Mouse (Mus musculus) WW6 (cell line): ENCODE results near the gene Gm10643.
A peak's percentile ranks its signal among the peaks of the same experiment; 100 is the strongest.

ENCODE experiments used
- DNase-seq: peaks from one replicate; pipeline ENCODE4 v3.0.0-alpha.2; 2013; ENCODE audit warnings: low read depth, low spot score

Gene Gm10643

DNA sequence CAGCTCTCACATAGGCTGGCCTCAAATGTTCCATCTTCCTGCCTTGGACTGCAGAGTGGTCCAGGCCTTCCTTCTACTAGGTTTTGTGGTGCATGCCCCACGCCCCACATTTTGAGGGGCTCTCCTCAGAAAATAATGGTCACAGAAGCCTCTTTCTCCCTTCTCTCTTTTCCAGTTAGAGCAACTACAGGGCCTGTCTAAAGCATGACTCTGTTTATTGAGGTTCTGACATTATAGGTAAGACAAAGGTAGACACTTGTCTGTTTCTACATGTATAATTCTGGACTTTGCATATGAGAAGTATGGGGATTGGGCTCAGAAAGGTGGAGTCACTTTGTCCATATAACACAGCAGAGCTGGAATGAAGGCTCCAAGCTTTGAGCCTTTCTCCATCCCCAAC is at the start of gene Gm10643:
Gm10643 (minus strand) TSS at position 101 of the 400 bp plus-strand sequence.
- DNase-seq = no peak

DNA sequence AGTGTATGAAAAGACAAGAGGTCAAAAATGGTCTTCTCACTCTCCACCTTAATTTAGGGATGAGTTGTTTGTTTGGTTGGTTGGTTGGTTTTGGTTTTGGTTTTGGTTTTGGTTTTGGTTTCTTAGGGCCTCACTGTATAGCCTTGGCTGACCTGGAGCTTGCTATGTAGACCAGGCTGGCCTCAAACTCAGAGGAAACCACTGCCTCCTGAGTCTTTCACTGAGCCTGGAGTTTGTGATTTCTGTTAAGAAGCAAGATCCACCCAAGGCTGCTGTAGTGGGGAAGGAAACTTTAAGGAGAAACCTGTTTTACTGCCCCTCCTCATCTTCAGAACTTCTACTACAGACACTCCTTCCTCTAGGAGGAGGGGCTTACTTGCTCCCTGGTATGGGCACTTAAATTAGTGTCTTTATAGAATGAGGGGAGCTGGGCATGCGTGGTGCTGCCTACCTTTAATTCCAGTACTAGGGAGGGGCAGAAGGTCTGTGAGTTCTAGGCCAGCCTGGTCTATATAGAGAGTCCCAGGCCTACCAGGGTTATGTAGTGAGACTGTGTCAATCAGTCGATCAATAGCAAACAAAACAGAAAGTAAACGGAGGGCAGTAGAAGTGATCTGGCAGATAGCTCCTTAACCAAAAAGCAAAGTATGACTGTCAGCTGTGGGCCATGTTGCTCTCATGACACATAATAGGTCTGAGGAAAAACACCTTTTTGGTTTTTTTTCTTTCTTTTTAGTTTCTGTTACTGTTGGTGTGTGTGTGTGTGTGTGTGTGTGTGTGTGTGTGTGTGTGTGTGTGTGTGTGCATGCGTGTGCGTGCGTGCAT is 41.5 kb upstream of the Gm10643 start:
- DNase-seq = no peak

DNA sequence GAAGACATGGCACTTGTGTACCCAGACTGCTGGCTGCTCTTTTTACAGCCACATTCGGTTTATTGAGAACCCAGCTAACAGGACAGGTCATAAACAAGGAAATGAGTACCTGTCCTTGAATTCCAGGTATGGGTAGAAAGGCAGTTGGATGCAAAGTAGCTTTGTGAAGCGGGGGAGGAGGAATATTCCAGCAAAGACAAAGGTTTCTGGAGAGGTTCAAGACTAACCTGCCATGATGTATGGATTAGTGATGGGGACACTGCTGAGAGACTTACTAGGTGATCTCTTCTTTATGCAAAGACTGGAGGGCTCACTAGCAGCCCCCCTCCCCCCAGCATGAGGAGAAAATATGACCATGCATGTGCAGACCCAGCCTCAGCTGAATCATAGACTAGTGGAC is 40.7 kb upstream of the Gm10643 start:
- no peak for DNase-seq

DNA sequence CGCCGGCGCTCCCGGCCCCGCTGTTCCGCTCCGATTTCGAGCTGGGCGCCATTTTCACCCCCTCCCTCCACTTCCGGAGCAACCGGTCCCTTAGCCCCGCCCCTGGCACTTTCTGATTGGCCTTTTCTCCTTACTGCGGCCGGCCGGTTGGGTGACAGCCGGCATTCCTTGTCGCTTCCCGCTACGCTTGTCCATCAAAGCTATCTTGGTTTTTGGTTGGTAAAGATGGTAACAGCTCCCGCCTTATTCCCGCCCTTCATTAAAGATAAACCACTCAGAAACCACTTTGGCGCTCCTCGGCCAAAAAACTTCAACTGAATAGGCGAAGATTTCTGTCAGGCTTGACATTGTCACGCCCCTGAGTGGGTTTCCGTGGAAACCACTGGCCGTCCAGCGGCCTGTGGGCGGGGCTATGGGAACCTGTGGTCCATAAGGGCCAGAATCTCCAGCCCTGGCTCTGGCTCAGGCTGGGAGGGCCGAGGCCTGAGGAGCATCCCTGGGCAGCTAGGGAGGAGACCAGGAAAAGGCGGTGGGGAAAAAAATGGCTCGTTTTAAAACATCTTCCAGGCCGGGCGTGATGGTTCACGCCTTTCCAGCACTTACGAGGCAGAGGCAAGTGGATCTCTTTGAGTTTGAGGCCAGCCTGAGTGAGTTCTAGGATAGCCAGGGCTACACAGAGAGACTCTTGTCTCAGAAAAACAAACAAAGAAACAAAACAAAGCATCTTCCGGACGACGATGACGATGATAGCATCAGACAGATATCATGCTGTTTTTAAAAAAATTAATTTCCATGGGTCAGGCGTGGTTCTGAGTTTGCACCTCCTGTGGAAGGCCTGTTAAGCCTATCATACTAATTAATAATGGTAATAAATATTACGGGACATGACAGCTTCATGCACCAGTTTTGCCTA is 40.0 kb upstream of the Gm10643 start, which contains the start of gene Dcaf15:
Dcaf15 (minus strand) TSS at position 72 of the 913 bp plus-strand sequence.
- peak; percentile 99 for DNase-seq

DNA sequence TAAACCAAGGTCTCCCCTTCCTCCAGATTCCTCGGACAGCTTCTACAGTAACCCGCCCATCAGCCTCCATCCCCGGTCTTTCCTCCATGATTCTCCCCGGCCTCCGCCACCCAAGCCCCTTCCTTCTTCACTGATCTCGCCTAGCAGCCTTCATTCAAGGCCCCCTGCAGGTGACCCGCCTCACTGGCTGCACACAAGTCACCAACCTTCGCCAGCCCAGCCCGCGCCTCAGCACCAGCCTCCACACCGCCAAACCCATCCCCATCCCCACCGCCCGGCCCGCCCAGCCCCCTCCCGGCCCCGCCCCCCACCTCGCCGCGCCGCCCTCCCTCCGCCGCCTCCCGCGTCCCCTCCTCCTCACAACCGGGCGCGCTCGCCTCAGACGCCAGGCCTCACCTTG is 39.3 kb upstream of the Gm10643 start:
- DNase-seq = peak; percentile 59

DNA sequence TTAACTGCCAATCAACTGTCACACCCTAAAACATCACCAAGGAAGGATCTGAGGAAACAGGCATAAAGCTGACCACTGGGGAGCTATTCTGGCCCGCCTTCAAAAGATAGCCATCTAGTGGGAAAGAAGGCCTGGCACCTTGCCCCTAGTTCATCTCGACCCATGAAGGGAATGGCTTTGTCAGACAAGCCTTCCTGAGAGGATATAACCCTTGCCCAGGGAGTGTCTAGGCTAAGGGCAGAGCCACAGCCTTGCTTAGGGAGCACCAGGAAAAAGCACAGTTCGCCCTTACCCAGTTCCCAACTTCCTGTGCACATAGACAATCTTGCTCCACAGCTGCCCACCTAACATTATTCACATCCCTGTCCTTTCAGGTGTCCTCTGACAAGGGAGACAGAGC is 38.7 kb upstream of the Gm10643 start:
- DNase-seq = no peak

DNA sequence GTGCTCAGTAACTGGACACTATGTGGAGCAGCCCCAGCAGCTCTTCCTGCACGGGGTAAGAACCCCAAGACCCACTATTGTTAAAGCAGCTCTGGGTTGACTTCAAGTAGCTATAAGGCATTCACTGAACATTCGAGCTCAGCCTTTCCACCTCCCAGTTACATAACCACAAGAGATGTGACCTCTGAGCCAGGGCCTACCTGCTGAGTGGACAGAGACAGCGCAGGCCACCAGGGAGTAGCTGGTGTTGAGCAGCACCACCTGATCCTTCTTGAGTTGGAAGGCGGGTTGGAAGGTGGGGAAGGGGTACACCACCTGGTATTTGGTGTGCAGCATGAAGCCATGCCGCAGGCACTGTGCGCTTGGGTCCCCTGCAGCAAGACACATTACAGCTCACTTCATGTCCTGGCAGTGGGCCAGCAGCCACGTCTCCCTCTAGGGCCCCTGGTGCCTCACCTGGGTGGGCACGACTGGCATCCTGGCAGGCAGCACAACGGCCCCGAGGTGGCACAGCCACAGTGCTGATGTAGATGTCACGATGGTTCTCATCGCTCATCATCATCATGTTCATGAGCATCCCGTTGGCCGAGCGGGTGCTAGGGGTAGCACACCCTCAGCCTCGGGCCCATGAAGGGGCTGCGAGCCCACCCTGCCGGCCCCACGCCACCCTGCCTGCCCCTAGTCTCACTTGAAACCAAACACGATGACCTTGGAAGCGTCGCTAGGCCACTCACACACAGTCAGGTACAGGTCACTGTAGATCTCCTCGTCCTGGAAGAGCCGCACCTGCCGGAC is 36.7 kb upstream of the Gm10643 start:
- no peak for DNase-seq

DNA sequence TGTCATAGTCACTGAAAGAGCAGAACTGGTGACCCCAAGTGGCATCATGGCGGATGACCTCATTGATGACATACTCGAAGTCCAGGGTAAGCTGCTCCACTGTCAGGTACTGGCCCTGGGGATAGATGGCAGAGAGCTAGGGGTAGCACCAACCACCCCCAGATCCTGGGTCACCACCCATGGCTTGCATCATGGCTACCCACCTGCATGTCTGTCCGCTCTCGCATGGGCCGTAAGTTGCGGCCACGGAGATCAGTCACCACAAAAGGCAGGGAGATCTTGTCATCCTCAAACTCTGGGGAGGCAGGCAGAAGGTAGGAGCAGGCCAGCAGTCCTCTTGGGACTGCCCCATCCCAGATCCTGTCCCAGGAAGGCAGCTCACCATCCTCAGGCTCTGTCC is 33.4 kb upstream of the Gm10643 start:
- DNase-seq = no peak

DNA sequence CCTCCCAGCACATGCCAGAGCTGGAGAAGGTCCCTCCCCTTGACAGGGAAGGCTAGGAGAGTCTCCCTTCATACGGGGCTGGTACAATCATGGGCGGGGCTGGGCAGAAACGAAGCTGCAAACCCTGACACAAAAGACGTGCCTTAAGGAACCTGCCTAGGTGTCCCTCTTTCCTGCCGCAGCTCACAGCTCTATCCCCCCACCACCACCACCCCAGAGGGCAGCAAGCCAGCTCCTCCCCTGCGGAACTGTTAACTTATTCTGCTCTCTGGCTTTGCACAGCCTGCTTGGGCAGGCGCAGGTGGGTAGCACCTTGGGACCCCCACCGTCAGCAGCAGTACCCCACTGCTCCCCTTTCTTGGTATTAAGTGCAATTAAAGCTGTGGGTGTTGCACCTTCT is 31.1 kb upstream of the Gm10643 start:
- DNase-seq = no peak

DNA sequence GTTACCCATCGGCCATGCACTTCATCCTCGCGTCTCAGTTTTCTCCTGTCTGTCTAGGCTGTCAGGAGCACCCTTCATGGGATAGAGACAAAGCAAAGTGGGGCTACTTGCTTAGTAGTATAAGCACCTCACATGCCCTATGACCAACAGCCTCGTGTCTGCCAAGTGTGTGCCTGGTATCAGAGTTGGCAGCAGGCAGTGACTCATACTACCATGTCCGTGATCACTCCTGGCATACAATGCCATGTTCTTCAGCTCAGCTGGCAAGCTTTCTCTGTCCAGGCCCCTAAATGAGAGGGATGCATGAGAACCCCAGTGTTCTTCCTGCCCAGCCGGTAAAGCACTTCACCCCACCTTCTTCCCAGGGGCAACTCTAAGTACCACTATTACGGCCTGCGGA is 25.6 kb upstream of the Gm10643 start:
- DNase-seq = no peak

DNA sequence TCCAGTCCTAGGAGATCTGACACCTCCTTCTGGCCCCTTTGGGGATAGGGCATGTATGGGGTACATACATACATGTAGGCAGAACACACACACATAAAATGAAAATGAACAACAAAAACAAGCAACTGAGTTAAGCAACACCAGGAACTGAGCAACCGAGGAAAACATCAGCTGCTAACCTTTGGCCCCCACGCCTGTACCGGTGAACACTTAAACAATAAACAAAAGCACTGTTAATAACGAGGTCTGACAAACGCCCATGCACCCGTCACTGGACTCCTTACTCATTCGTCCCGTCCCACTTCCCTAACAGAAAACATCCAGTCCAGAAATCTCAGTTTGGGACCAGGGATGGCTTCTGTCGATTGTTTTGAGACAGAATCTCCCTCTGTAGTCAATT is 24.3 kb upstream of the Gm10643 start:
- DNase-seq = no peak

DNA sequence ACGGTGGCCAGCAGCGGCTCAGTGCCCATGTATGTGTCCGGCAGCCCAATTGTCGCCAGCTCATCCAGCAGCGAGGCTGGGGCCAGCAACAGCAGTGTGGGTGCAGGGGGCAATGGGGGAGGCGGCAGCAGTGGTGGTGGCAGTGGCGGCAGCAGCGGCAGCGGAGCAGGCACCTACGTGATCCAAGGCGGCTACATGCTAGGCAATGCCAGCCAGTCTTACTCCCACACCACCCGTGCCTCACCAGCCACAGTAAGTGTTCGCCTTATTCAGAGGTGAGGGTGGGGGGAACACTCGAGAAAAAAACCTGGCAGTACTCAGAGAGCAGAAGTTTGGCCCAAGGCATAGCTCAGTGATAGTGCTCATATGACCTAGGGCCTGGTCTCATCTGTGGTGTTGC is 22.9 kb upstream of the Gm10643 start:
- DNase-seq = no peak

DNA sequence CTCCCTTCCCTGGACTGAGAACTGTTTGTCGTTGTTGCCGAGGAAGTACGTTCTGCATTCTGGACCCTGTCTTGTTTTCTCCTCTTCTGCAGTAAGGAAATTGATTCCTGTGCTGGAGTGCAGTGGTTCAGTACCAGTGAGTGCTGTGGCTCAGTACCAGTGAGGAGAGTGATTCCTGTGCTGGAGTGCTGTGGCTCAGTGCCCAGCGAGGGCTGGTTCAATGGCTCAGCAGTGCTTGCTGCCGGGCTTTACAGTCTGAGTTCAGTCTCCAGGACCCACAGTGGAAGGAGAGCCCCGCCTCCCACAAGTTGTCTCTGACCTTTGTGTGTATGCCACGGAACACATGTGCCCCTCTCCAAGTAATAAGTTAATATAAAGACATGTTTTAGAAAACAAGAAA is 22.2 kb upstream of the Gm10643 start:
- DNase-seq = no peak

DNA sequence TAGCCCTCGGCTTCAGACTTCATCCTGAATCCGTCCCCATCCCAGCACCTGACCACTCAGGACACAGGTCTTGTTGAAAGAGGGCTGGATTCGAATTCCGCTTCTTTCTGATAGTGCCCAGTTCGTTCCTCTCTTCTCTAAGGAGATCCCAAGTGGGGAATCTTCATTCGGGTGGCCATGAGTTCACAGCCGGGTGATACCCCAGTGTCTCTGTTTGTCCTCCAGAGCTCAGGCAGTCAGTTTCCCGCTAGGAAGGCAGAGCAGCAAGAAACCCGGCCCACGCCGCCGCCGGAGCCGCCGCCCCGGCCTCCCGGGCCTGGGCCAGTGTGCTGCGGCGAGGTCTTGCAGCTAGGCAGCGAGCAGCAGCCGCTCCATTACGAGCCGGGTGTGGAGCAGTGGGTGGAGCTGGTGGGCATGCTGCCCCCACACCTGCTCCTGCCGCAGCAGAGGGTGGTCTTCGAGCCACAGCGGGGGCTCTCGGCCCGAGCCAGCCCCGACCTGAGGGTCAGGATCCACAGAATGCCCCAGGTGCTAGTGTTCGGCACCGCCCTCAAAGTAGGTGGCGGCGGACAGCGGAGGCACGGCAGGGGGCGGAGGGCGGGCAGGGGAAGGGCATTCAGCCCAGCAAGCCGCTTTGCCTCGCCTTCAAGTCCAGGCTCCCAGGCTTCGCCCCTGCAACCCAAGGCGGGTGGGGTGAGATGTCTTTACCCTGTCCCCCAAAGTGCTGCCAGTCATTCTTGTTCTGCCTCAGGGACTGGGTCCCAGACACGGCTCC is 19.6 kb upstream of the Gm10643 start:
- DNase-seq = no peak

DNA sequence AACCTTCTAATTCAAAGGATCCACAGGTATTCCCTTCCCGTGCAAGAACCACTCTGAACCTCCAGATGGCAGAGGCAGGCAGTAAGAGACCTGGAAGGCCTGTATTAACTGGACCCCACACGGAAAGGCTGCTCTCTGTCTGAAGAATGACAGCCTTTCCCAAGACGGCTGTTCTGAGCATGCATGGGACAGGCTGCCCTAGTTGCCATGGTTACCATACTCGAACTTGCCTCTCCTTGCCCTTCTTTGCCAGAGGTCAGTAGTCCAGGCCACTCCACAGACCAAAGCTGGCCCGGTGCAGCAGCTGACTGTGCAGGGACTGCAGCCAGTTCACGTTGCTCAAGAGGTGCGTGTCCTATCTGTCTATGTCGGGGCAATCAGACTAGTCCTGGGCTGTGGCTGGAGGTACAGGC is 18.9 kb upstream of the Gm10643 start:
- DNase-seq = no peak

DNA sequence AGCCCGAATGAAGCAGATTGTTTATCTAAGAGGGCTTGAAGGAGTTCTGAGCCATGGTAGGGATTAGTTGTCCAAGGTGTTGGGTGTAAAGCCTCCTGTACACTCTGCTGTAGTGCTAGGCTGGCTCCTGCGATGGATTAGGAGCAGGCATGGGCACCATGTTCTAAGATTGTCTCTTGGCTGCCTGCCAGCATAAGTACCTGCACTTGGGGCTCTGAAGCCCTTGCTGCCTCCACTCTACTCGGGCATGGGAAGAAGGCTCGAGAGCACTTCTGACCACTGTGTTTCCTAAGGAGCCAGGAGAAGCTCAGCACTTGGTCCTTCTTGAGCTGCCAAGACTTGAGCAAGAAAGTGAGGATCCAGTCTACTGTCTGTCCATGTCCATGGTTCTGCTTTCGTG is 14.3 kb upstream of the Gm10643 start:
- DNase-seq = no peak

DNA sequence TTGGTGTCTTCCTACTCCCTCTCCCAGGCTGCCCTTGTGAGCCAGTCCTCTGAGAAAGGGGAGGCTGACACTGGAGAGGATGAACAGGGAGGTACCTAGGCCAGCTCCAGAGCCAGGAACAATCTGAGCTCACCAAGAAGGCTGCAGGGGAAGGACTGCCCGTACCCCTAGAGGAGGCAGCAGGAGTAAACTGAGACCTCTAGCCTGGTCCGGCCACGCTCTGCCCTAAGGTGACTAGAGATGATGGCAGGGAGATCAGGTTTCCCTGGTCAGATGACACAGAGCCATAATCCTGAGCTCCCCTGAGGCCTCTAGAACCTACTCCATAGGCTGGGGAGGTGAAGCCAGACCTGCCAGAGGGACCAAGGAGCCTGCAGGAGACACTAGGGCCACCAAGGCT is 11.9 kb upstream of the Gm10643 start:
- no peak for DNase-seq

DNA sequence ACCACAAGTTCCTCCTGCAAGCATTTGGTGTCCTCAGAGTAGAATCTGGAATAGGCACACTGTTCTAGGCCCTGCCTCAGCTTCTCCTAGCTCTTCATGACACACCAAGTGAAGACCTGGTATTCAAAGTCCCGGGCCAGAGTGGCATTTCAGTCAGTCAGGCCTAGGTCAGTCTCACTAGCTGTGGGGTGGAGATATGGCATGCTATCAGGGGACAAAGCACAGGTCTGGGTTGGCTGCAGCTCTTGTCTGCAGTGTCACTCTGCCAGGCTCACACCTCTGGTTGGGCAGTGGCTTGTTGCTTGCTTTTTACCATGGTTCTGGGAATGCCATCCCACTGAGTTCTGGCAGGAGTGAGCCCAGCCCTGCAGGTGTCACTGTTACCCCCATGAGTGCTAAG is 11.5 kb upstream of the Gm10643 start:
- DNase-seq = no peak

DNA sequence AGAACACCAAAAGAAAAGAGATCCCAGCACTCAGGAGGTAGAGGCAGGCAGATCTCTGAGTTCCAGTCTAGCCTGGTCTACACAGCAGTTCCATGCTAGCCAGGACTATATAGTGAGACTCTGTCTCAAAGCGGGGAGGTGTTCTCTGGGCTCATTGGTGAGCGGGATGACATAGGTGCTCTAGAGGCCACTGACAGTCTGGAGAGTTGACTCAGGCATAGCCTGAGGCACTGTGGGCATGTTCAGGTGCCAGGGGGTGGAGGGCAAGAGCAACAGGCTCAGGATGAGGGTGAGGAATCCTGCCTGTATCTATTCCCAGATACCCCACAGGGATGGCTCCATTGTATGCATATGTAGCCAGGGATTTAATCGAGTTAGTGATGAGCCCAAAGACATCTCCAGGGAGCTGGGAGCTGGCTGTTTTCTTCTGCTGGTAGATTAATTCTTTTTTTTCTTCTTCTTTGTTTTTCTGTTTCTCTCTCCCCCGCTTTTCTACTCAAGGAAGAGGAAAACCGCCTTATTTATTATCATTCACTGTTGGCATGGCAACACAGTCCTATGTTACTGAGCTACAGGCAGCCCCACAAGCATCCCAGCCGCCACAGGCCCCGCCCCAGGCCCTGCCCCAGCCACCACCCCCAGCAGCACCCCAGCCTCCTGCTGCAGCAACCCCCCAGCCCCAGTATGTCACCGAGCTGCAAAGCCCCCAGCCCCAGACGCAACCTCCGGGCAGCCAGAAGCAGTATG is 8.5 kb upstream of the Gm10643 start:
- DNase-seq = no peak

DNA sequence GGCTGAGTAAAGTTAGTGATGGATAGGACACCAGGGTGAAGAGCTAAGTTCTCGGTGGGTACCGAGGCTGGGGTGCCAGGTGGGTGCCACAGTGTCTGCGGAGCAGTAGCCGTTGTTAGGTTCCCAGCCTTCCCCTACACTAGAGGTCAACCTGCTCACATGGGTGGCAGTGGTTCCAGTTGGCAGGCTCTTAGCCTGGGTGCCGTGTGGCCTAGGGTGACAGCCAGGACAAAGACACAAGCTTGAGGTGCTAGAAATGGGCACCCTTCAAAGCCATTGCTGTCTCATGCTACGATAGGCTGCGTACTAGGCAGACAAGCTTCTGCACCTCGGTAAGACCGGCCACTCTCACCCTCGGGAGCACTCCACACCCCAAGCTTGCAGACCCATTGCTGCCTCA is 7.4 kb upstream of the Gm10643 start:
- DNase-seq = no peak
